Mouse (Mus musculus) heart, postnatal 0 days (tissue): Measurements from ENCODE around the gene Zc3hav1. TPM values are rescaled to one million over a fixed set of nuclear protein-coding genes. Genes with fewer than 3 reads are reported as not detected.
A peak's percentile ranks its signal among the peaks of the same experiment; 100 is the strongest.

ENCODE experiments used
- ATAC-seq: fragments of 200-750 bp; cut with Nextera tagmentation; 2 replicates; pipeline ENCODE4 v1.8.0; 2017; ENCODE audit warnings: low read depth, moderate number of reproducible peaks, moderate library complexity; ENCODE audit not compliant: insufficient read depth
- DNase-seq: peaks from one replicate; pipeline ENCODE4 v3.0.0-alpha.2; 2016; ENCODE audit warnings: low spot score
- H3K27ac ChIP-seq: fragments of 300-500 bp; sonication (generic); 2 replicates; pipeline ENCODE4 v1.5.1; 2014; ENCODE audit warnings: low read depth, mild to moderate bottlenecking
- H3K27me3 ChIP-seq: fragments of 300-500 bp; sonication (generic); 2 replicates; pipeline ENCODE4 v1.6.1; 2014; ENCODE audit warnings: low read length, mixed read lengths; ENCODE audit not compliant: control insufficient read depth, insufficient read depth
- H3K36me3 ChIP-seq: fragments of 300-500 bp; sonication (generic); replicated peaks from 2 replicates; pipeline ENCODE4 v1.6.1; 2014; ENCODE audit warnings: low read length, mixed read lengths; ENCODE audit not compliant: control insufficient read depth, insufficient read depth
- H3K4me1 ChIP-seq: fragments of 300-500 bp; sonication (generic); 2 replicates; pipeline ENCODE4 v1.6.1; 2014; ENCODE audit warnings: antibody characterized with exemption; ENCODE audit not compliant: control insufficient read depth, insufficient read depth
- H3K4me2 ChIP-seq: fragments of 300-500 bp; sonication (generic); 2 replicates; pipeline ENCODE4 v1.6.1; 2014; ENCODE audit warnings: low read depth, mild to moderate bottlenecking, low read length, moderate library complexity
- H3K4me3 ChIP-seq: fragments of 300-500 bp; sonication (generic); 2 replicates; pipeline ENCODE4 v1.5.1; 2014; ENCODE audit warnings: low read depth, low read length
- H3K9ac ChIP-seq: fragments of 300-500 bp; sonication (generic); replicated peaks from 2 replicates; pipeline ENCODE4 v1.6.1; 2014; ENCODE audit warnings: low read depth, low read length, mixed read lengths
- H3K9me3 ChIP-seq: fragments of 300-500 bp; sonication (generic); replicated peaks from 2 replicates; pipeline ENCODE4 v1.6.1; 2016; ENCODE audit warnings: low read length; ENCODE audit not compliant: control insufficient read depth
- CTCF ChIP-seq: IDR thresholded peaks from 2 replicates; pipeline ENCODE4 v1.5.1; 2016; ENCODE audit warnings: antibody characterized with exemption, control low read depth, low read depth
- EP300 ChIP-seq: IDR thresholded peaks from 2 replicates; pipeline ENCODE4 v1.6.1; 2016; ENCODE audit warnings: antibody characterized with exemption, low read depth
- WGBS: fragments of 180-500 bp; shearing (Covaris S2); extraction: QIAGEN DNeasy Blood & Tissue Kit; methylation state at CpG from one replicate; pipeline ENCODE4 v1.1.7; 2014; 5-methylcytosine and 5-hydroxymethylcytosine counted together
- polyA plus RNA-seq: library from polyadenylated mRNA; unstranded; fragments of >200 nt; fragmentation: Nextera tagmentation; extraction: Ambion mirVana; gene quantifications from 2 replicates; pipeline ENCODE4 v1.2.1, GENCODE M21; 2015
- total RNA-seq: library from RNA; depleted of rRNA; stranded (reverse); fragments of >200 nt; gene quantifications from 2 replicates; pipeline ENCODE4 v1.2.3, GENCODE M21; 2014; ENCODE audit warnings: low replicate concordance

The Zc3hav1 gene
- total and polyA plus RNA-seq, 2 experiments from 2014 or later = 9.1 to 19.2 TPM

DNA sequence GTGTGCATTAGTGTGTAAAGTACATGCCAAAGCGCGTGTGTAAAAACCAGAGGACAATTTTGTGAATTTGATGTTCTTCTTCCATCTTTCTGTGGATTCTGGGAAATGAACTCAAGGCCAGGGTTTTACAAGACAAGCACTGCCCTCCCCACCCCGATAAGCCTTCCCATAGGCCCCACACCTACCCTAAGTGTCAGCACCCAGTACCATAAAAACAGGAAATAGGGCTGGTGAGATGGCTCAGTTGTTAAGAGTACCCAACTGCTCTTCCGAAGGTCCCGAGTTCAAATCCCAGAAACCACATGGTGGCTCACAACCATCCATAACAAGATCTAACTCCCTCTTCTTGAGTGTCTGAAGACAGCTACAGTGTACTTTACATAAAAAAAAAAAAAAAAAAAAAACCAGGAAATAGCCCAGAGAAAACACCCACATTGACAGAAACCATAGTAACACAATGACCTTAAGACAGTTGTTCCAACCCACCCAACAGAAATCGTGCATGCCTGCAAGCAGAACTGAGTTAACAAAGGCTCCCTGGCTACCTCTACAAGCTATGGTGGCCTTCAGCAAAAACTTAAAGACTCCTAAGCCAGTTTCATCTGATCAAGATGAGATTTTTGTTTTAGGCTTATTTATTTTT is 5.5 kb downstream of the Zc3hav1 start:
- WGBS = 92% methylated on average over 6 of the region's 6 CpGs
- no peak overlapping the region for H3K9ac ChIP-seq
- no peaks in the 10 kb centered on the region for H3K9me3 ChIP-seq
- no peak overlapping the region for H3K4me2 ChIP-seq
- no peak for TF ChIP-seq CTCF
- TF ChIP-seq EP300 = no peak
- H3K4me3 ChIP-seq = no peak overlapping the region
- H3K36me3 ChIP-seq = no peaks in the 10 kb centered on the region; the same call in 1 of the 2 replicates
- DNase-seq = no peak
- ATAC-seq = no peak
- peaks cover 20% of the 10 kb centered on the region for H3K4me1 ChIP-seq
- peaks cover 8% of the 10 kb centered on the region; the same call in 1 of the 2 replicates for H3K27me3 ChIP-seq
- H3K27ac ChIP-seq = no peak overlapping the region

DNA sequence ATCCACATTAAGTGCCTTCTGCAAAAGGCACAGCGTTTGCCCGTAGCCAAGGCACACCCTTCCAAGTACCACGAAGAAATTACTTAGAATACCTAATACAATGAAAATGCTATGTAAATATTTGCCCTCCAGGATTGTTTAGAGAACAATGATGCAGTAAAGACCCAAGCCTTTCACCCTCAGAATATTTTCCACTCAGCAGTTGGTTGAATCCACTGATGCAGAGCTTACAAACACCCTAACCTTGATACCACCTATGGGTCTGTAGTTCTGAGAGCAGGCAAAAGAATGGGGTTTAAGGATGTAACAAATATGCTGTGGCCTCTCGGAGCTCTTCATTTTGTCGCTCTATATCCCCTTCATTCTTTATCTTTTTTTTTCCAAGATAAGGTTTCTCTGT is 6.5 kb downstream of the Zc3hav1 start:
- Histone ChIP-seq H3K27ac (no peak overlapping the region), H3K4me2 (no peak overlapping the region), H3K9me3 (no peaks in the 10 kb centered on the region), H3K9ac (no peak overlapping the region), H3K4me1 (peaks cover 22% of the 10 kb centered on the region), H3K27me3 (peaks cover 8% of the 10 kb centered on the region; the same call in 1 of the 2 replicates), H3K36me3 (no peaks in the 10 kb centered on the region; the same call in 1 of the 2 replicates), H3K4me3 (no peak overlapping the region)
- DNase-seq (no peak), ATAC-seq (no peak)
- 66% methylated on average over 5 of the region's 5 CpGs for WGBS
- TF ChIP-seq EP300 = no peak
- no peak for TF ChIP-seq CTCF

DNA sequence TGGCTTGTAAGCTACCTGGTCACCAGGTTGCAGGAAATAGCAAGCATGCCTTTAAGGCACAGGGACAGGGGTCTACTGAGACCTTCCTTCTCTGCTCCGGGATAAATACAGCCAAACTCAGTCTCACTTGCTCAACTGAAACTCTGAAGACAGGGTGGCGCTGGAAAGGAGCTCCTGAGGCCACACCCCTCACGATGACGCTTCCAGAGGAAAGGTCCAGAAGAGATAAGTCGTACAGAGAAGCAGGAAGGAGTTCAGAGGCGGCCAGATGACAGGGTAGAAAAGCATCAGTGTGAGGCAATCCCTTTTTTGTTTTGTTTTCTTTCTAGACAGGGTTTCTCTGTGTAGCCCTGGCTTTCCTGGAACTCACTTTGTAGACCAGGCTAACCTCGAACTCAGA is 8.6 kb downstream of the Zc3hav1 start:
- ATAC-seq (peak; percentile 30; the same call in 1 of the 2 replicates), DNase-seq (peak; percentile 64)
- Histone ChIP-seq H3K4me3 (no peak overlapping the region), H3K4me1 (peaks cover 26% of the 10 kb centered on the region), H3K27ac (no peak overlapping the region), H3K36me3 (no peaks in the 10 kb centered on the region; the same call in 1 of the 2 replicates), H3K9ac (no peak overlapping the region), H3K27me3 (no peaks in the 10 kb centered on the region), H3K4me2 (0 out of 2 replicates have a peak overlapping the region, but pooled peaks have one; percentile 6), H3K9me3 (no peaks in the 10 kb centered on the region)
- no peak for TF ChIP-seq EP300
- TF ChIP-seq CTCF = no peak
- WGBS = 31% methylated on average over 7 of the region's 7 CpGs

DNA sequence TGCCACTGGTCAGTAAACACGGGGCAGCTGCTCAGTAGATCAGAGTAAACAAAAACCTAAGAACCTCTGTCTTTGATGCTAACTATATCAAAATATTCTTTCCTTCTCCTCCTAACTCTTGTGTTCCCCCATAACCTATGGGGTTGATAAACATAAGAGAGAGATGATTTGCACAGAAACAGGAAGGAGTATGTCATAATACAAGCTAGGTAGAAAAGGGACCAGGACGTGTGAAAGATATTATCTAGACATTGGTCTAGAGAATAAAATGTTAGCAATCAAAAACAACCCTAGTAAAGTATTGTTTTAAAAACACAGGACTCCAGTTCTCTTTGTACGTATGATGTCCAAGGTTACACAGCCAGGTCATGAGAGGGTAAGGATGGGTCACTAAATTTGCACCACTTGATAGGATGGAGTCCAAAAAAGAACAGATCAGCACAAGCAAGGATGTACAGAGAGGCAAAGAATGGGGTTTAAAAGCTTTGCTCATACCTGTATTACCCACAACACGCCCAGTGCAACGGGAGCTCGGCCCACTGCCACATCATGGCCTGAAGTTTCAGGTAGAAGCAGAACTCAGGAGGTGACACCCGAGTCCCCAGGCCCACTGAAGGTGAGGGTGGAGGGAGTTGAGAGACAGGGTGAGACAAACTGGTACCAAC is 10.3 kb downstream of the Zc3hav1 start:
- Histone ChIP-seq H3K27me3 (no peaks in the 10 kb centered on the region), H3K4me1 (peaks cover 21% of the 10 kb centered on the region), H3K36me3 (peaks cover 11% of the 10 kb centered on the region), H3K9me3 (no peaks in the 10 kb centered on the region), H3K4me3 (no peak overlapping the region), H3K4me2 (no peak overlapping the region), H3K9ac (no peak overlapping the region), H3K27ac (no peak overlapping the region)
- TF ChIP-seq CTCF (no peak), EP300 (no peak)
- ATAC-seq (no peak), DNase-seq (no peak)
- 75% methylated on average over 7 of the region's 7 CpGs for WGBS

DNA sequence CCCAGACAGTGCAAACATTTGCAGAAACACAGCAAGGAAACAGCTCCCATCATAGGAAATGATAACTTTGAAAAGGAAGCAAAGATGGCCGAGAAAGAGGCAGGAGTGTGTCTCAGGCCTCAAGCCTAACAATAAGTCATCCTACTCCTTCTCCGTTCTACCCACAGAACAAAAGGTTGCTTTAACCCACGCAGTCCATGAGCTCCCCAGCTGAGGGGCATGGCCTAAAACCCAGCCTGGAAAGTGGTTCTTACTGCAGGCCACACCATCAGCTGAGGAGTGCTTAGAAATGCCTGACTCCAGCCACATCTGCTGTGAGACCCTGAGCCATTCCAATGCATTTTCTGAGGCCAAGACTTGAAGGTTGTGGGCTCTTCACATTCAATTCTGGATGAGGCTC is 10.8 kb downstream of the Zc3hav1 start:
- Histone ChIP-seq H3K4me1 (peaks cover 21% of the 10 kb centered on the region), H3K4me3 (no peak overlapping the region), H3K27me3 (no peaks in the 10 kb centered on the region), H3K36me3 (peaks cover 16% of the 10 kb centered on the region), H3K4me2 (no peak overlapping the region), H3K9me3 (no peaks in the 10 kb centered on the region), H3K9ac (no peak overlapping the region), H3K27ac (no peak overlapping the region)
- WGBS = 69% methylated on average over 3 of the region's 3 CpGs
- DNase-seq (no peak), ATAC-seq (no peak)
- TF ChIP-seq CTCF (no peak), EP300 (no peak)

DNA sequence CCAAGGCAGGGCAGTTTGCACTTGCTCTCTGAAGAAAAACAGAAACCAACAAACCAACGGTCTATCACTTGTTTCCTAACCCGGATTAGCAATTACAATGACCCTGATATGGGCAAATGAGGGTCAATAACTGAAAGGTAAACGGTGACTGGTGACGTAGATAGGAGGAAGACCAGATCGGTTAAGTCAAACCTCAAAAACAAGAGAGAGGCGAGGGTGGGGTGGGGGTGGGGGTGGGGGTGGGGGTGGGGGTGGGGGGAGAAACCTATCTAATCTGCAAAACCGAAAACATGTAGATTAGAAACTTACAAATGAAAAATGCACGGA is 11.8 kb downstream of the Zc3hav1 start:
- Histone ChIP-seq H3K27ac (no peak overlapping the region), H3K9ac (no peak overlapping the region), H3K27me3 (no peaks in the 10 kb centered on the region), H3K4me3 (peak overlapping the region; percentile 7; the same call in 1 of the 2 replicates), H3K9me3 (no peaks in the 10 kb centered on the region), H3K4me1 (peaks cover 21% of the 10 kb centered on the region), H3K36me3 (peaks cover 25% of the 10 kb centered on the region), H3K4me2 (peak overlapping the region; percentile 32; the same call in 1 of the 2 replicates)
- no peak for TF ChIP-seq CTCF
- no peak for TF ChIP-seq EP300
- DNase-seq = no peak
- no peak for ATAC-seq
- WGBS = 46% methylated on average over 8 of the region's 8 CpGs
